Mouse (Mus musculus) CH12.LX (cell line): ENCODE results near the gene Med18. TPM values are rescaled to one million over a fixed set of nuclear protein-coding genes. Genes with fewer than 3 reads are reported as not detected.

Source experiments
- DNase-seq: peaks from one replicate; pipeline ENCODE4 v3.0.0-alpha.2; 2013; ENCODE audit errors: extremely low read depth
- H3K27ac ChIP-seq: 2 replicates; pipeline ENCODE4 v1.5.1; 2012; ENCODE audit warnings: low read depth, mild to moderate bottlenecking, control low read depth, moderate library complexity; ENCODE audit not compliant: insufficient read depth
- H3K27me3 ChIP-seq: replicated peaks from 2 replicates; pipeline ENCODE3; 2012; ENCODE audit warnings: inconsistent platforms
- H3K36me3 ChIP-seq, 2 experiments: replicated peaks in 1 of 2; 2 replicates each; pipeline versions ENCODE3 to v1.6.1; 2012; ENCODE audit warnings: inconsistent platforms in 1 of 2, low read length in 1 of 2, mild to moderate bottlenecking in 1 of 2, mixed read lengths in 1 of 2, moderate library complexity in 1 of 2; ENCODE audit not compliant: control insufficient read depth in 1 of 2, insufficient read depth in 1 of 2
- H3K4me1 ChIP-seq, 2 experiments: 2 replicates each; pipeline ENCODE4 v1.6.1; 2012; ENCODE audit warnings: inconsistent platforms in 1 of 2, moderate library complexity in 1 of 2; ENCODE audit not compliant: insufficient read depth in 2 of 2, control insufficient read depth in 1 of 2
- H3K4me2 ChIP-seq: 2 replicates; pipeline ENCODE4 v1.6.1; 2012; ENCODE audit warnings: low read depth, mild to moderate bottlenecking, control low read depth; ENCODE audit not compliant: poor library complexity, insufficient read depth, severe bottlenecking
- H3K4me3 ChIP-seq, 3 experiments: fragments of 150-350 bp in 1 of 3; sonication (generic) in 1 of 3; replicated peaks in 1 of 3; 2 replicates each; pipeline versions ENCODE3 to v1.5.1; 2011 to 2012; ENCODE audit warnings: low read depth in 2 of 3, low read length in 2 of 3, mild to moderate bottlenecking in 2 of 3, moderate library complexity in 2 of 3, control low read depth in 1 of 3, improper control_type of control experiment in 1 of 3, inconsistent platforms in 1 of 3, mixed read lengths in 1 of 3; ENCODE audit not compliant: poor library complexity in 1 of 3
- H3K79me2 ChIP-seq: replicated peaks from 2 replicates; pipeline ENCODE4 v1.6.1; 2012; ENCODE audit warnings: mild to moderate bottlenecking, moderate library complexity; ENCODE audit not compliant: control insufficient read depth, poor library complexity, insufficient read depth, severe bottlenecking; ENCODE audit errors: extremely low read depth
- H3K9ac ChIP-seq: 2 replicates; pipeline ENCODE4 v1.6.1; 2012; ENCODE audit warnings: low read depth, mild to moderate bottlenecking, control low read depth, moderate library complexity; ENCODE audit not compliant: insufficient read depth
- H3K9me3 ChIP-seq: replicated peaks from 2 replicates; pipeline ENCODE3; 2012; ENCODE audit warnings: low read length, inconsistent platforms, mixed read lengths
- CHD1 ChIP-seq: IDR thresholded peaks from 2 replicates; pipeline ENCODE4 v1.6.1; 2012; ENCODE audit warnings: low read depth, low read length, improper control_type of control experiment, inconsistent platforms
- CHD2 ChIP-seq: IDR thresholded peaks from 2 replicates; pipeline ENCODE4 v1.6.1; 2011; ENCODE audit warnings: low read length, improper control_type of control experiment
- ELF1 ChIP-seq: IDR thresholded peaks from 2 replicates; pipeline ENCODE4 v1.6.1; 2014; ENCODE audit warnings: low read depth, mild to moderate bottlenecking, inconsistent platforms, low read length, improper control_type of control experiment
- EP300 ChIP-seq: IDR thresholded peaks from 2 replicates; pipeline ENCODE4 v1.6.1; 2011; ENCODE audit warnings: low read length, improper control_type of control experiment
- HCFC1 ChIP-seq: IDR thresholded peaks from 2 replicates; pipeline ENCODE4 v1.6.1; 2012; ENCODE audit warnings: low read depth, mild to moderate bottlenecking, inconsistent platforms, low read length, improper control_type of control experiment
- JUND ChIP-seq: conservative IDR thresholded peaks from 2 replicates; pipeline ENCODE4 v1.6.1; 2011; ENCODE audit warnings: low read depth, low read length, improper control_type of control experiment
- KAT2A ChIP-seq: IDR thresholded peaks from 2 replicates; pipeline ENCODE4 v1.6.1; 2012; ENCODE audit warnings: low read length, improper control_type of control experiment, inconsistent platforms; ENCODE audit not compliant: insufficient replicate concordance
- MEF2A ChIP-seq: IDR thresholded peaks from 2 replicates; pipeline ENCODE4 v1.6.1; 2014; ENCODE audit warnings: low read depth, mild to moderate bottlenecking, inconsistent platforms, low read length, improper control_type of control experiment, borderline replicate concordance
- MXI1 ChIP-seq: IDR thresholded peaks from 2 replicates; pipeline ENCODE4 v1.6.1; 2011; ENCODE audit warnings: mild to moderate bottlenecking, low read depth, low read length, improper control_type of control experiment
- MYC ChIP-seq: IDR thresholded peaks from 2 replicates; pipeline ENCODE4 v1.6.1; 2011; ENCODE audit warnings: low read depth, mild to moderate bottlenecking, improper control_type of control experiment, low read length
- PAX5 ChIP-seq: IDR thresholded peaks from 2 replicates; pipeline ENCODE4 v1.6.1; 2012; ENCODE audit warnings: low read length, inconsistent platforms, mixed read lengths
- POLR2A ChIP-seq: IDR thresholded peaks from 2 replicates; pipeline ENCODE4 v1.6.1; 2011; ENCODE audit warnings: low read depth, mild to moderate bottlenecking, improper control_type of control experiment, low read length
- RAD21 ChIP-seq: IDR thresholded peaks from 2 replicates; pipeline ENCODE4 v1.6.1; 2011; ENCODE audit warnings: low read depth, mild to moderate bottlenecking, low read length, improper control_type of control experiment, moderate library complexity
- SIN3A ChIP-seq: IDR thresholded peaks from 2 replicates; pipeline ENCODE4 v1.6.1; 2012; ENCODE audit warnings: low read length, improper control_type of control experiment, inconsistent platforms
- SMC3 ChIP-seq: IDR thresholded peaks from 2 replicates; pipeline ENCODE4 v1.6.1; 2011; ENCODE audit warnings: low read depth, low read length, improper control_type of control experiment
- TCF12 ChIP-seq: IDR thresholded peaks from 2 replicates; pipeline ENCODE4 v1.6.1; 2014; ENCODE audit warnings: low read depth, mild to moderate bottlenecking, inconsistent platforms, low read length, improper control_type of control experiment
- UBTF ChIP-seq: IDR thresholded peaks from 2 replicates; pipeline ENCODE4 v1.6.1; 2012; ENCODE audit warnings: low read depth, mild to moderate bottlenecking, inconsistent platforms, low read length, improper control_type of control experiment, moderate library complexity
- ZMIZ1 ChIP-seq: IDR thresholded peaks from 2 replicates; pipeline ENCODE4 v1.6.1; 2012; ENCODE audit warnings: low read depth, mild to moderate bottlenecking, inconsistent platforms, low read length, improper control_type of control experiment
- ZNF384 ChIP-seq: IDR thresholded peaks from 2 replicates; pipeline ENCODE4 v1.6.1; 2012; ENCODE audit warnings: low read depth, low read length, improper control_type of control experiment, inconsistent platforms
- dilution Hi-C: fragments of 300-500 bp; cut with MboI; formaldehyde crosslinking; loops from 2 replicates; pipeline ENCODE4 v1.14.3; 2020; ENCODE audit warnings: low sequenced_read_pairs; ENCODE audit not compliant: extremely low pct_unique_long_range_greater_than_20kb, extremely low pct_ligation_motif_present
- in situ Hi-C: fragments of 300-500 bp; cut with MboI; formaldehyde crosslinking; loops from 3 replicates; pipeline ENCODE4 v1.14.3; 2019; ENCODE audit warnings: low sequenced_read_pairs, low pct_ligation_motif_present, low pct_unique_long_range_greater_than_20kb, mixed read lengths
- polyA plus RNA-seq: library from polyadenylated mRNA; unstranded; fragments of >175 nt; gene quantifications from 2 replicates; pipeline ENCODE4 v1.2.1, GENCODE M21; 2012; ENCODE audit warnings: low read depth; ENCODE audit not compliant: insufficient read length
- total RNA-seq, 2 experiments: library from RNA; depleted of rRNA; stranded (reverse); fragments of 300-350 nt in 1 of 2; fragments of >200 nt in 1 of 2; gene quantifications; 2 replicates each; pipeline ENCODE4 v1.2.3; 2012 to 2014

Med18 gene
- total and polyA plus RNA-seq, 3 experiments: 12.7 to 17.6 (median 15.5) TPM

- TF ChIP-seq CHD1 (no peak), KAT2A (no peak)
- TF ChIP-seq, all 38 proteins: peak for 0
These were observed 25.3 kb upstream of the Med18 start (continued) for GRCm38 (mm10) chr4:132488976-132489375.

- no peak for DNase-seq
- in situ Hi-C loops (no loop called here), dilution Hi-C loops (no loop called here)
- Histone ChIP-seq H3K36me3 (peaks cover 22 to 29% of the 10 kb centered on the region in 2 experiments), H3K9ac (no peak overlapping the region), H3K27me3 (no peaks in the 10 kb centered on the region), H3K4me3 (no peak overlapping the region), H3K4me1 (peaks cover 0 to 5% of the 10 kb centered on the region in 2 experiments; a peak in 1 of 4 replicates), H3K4me2 (no peak overlapping the region), H3K9me3 (no peaks in the 10 kb centered on the region), H3K27ac (no peak overlapping the region), H3K79me2 (no peaks in the 10 kb centered on the region)
- TF ChIP-seq ELF1: no peak
- TF ChIP-seq, all 38 proteins: peak for 0
These were observed 24.8 kb upstream of the Med18 start for GRCm38 (mm10) chr4:132488521-132488920.

- Histone ChIP-seq H3K4me2 (no peak overlapping the region), H3K36me3 (no peaks in the 10 kb centered on the region), H3K4me1 (peaks cover 0 to 5% of the 10 kb centered on the region in 2 experiments; a peak in 1 of 4 replicates), H3K79me2 (no peaks in the 10 kb centered on the region), H3K27me3 (no peaks in the 10 kb centered on the region), H3K4me3 (no peak overlapping the region), H3K9me3 (no peaks in the 10 kb centered on the region), H3K27ac (no peak overlapping the region), H3K9ac (no peak overlapping the region)
- TF ChIP-seq UBTF: no peak
- TF ChIP-seq TCF12: no peak
- TF ChIP-seq HCFC1: no peak
- no peak for TF ChIP-seq ZNF384
- no peak for TF ChIP-seq MXI1
- no peak for TF ChIP-seq CHD2
- TF ChIP-seq SIN3A: no peak
- no peak for TF ChIP-seq RAD21
- TF ChIP-seq POLR2A: no peak
- no peak for DNase-seq
- dilution Hi-C loops: no loop called here
- in situ Hi-C loops: no loop called here
These were observed 21.1 kb upstream of the Med18 start for GRCm38 (mm10) chr4:132484820-132485219.

GRCm38 (mm10) chr4:132484231-132484630, 20.5 kb upstream of the Med18 start:
- Histone ChIP-seq H3K4me2 (no peak overlapping the region), H3K79me2 (no peaks in the 10 kb centered on the region), H3K27ac (no peak overlapping the region), H3K4me3 (no peak overlapping the region), H3K4me1 (peaks cover 0 to 5% of the 10 kb centered on the region in 2 experiments; a peak in 1 of 4 replicates), H3K36me3 (no peaks in the 10 kb centered on the region), H3K27me3 (no peaks in the 10 kb centered on the region), H3K9ac (no peak overlapping the region), H3K9me3 (no peaks in the 10 kb centered on the region)
- no peak for TF ChIP-seq TCF12
- TF ChIP-seq HCFC1: no peak
- no peak for TF ChIP-seq PAX5
- TF ChIP-seq JUND: no peak
- no peak for TF ChIP-seq EP300
- TF ChIP-seq RAD21: no peak
- no peak for TF ChIP-seq MXI1
- TF ChIP-seq MEF2A: no peak
- no peak for TF ChIP-seq ZMIZ1
- no peak for TF ChIP-seq CHD2
- no peak for TF ChIP-seq SMC3
- TF ChIP-seq MYC: no peak
- TF ChIP-seq KAT2A: no peak
- in situ Hi-C loops (no loop called here), dilution Hi-C loops (no loop called here)
- no peak for DNase-seq
